Mouse (Mus musculus) cortical plate, adult 2 months (tissue): Measurements from ENCODE around the gene Hsf2bp.

ENCODE experiments used
- CTCF ChIP-seq: fragments of 200-500 bp; IDR thresholded peaks from 2 replicates; pipeline ENCODE4 v1.5.1; 2011; ENCODE audit warnings: mild to moderate bottlenecking, control low read depth, low read length; ENCODE audit not compliant: insufficient read depth; ENCODE audit errors: extremely low read depth
- POLR2A ChIP-seq: fragments of 200-500 bp; IDR thresholded peaks from 2 replicates; pipeline ENCODE4 v1.6.1; 2011; ENCODE audit warnings: mild to moderate bottlenecking, low read length, control low read depth; ENCODE audit not compliant: insufficient read depth; ENCODE audit errors: extremely low read depth

GRCm38 (mm10) chr17:31938539-31939260 is 97.4 kb downstream of the Hsf2bp start:
- TF ChIP-seq CTCF = no peak
- TF ChIP-seq POLR2A = no peak
